16 mouse cellular contexts compared by ENCODE assay signal in genomic region chr1:34478891-34479655, GRCm38 (mm10). TPM values are rescaled to one million over a fixed set of nuclear protein-coding genes. Genes with fewer than 3 reads are reported as not detected.
DNase-seq lines count a peak whose midpoint lies in the region; ATAC-seq and TF ChIP-seq lines count a peak whose summit lies in the region.
"Had no signal": no experiment of that assay in that cellular context is flagged by ENCODE, and none has a peak within 500 bp of the region (broad histone marks: within the 10 kb centered on the region; RNA-seq: fewer than 3 reads in every experiment).

No protein-coding gene starts in this region.

- no peak for TF ChIP-seq CTCF in MEL (IDR thresholded peaks at IDR 0.05 in 2 of 3, conservative IDR thresholded peaks at IDR 0.05 in 1 of 3; ENCODE audit: control insufficient read depth in 1 of 3, insufficient read depth in 1 of 3, low read depth in 2 of 3, low read length in 3 of 3, poor library complexity in 1 of 3, severe bottlenecking in 1 of 3)

- peak overlapping the region; percentile 45; the same call in 1 of the 2 replicates for H3K4me2 ChIP-seq in heart, embryonic 16.5 days (ENCODE audit: low read depth, low read length)
- no peak overlapping the region for H3K4me2 ChIP-seq in limb, embryonic 14.5 days (replicated peaks; ENCODE audit: low read depth, low read length, severe bottlenecking)
- H3K4me2 ChIP-seq: hindbrain, embryonic 13.5 days; neural tube, embryonic 12.5 days had no signal

- intact Hi-C loops in heart, postnatal 10 days (cut with DNase I): no loop called here
- intact Hi-C loops in left cerebral cortex, postnatal 10 days (cut with DNase I): no loop called here

- peak; percentile 64 for ATAC-seq in heart, embryonic 16.5 days (replicated peaks; ENCODE audit: extremely low read depth, insufficient read depth, low FRiP score)
- peak; percentile 57; the same call in 1 of the 2 replicates for ATAC-seq in limb, embryonic 14.5 days (ENCODE audit: low FRiP score, low read depth)
- ATAC-seq: forebrain, embryonic 16.5 days had no signal

- H3K4me3 ChIP-seq in heart, embryonic 16.5 days (ENCODE audit: low read length): no peak overlapping the region
- peak overlapping the region; percentile 23 to 40 for H3K4me3 ChIP-seq in MEL (ENCODE audit: control insufficient read depth in 1 of 2, insufficient read depth in 1 of 2, low read depth in 2 of 2, low read length in 2 of 2)
- no peak overlapping the region for H3K4me3 ChIP-seq in limb, embryonic 14.5 days (replicated peaks; ENCODE audit: low read length)
- no peak overlapping the region for H3K4me3 ChIP-seq in midbrain, embryonic 10.5 days
- H3K4me3 ChIP-seq: hindbrain, embryonic 13.5 days; neural tube, embryonic 12.5 days had no signal

- H3K9ac ChIP-seq in heart, embryonic 16.5 days (ENCODE audit: low read length): no peak overlapping the region
- H3K9ac ChIP-seq in MEL (ENCODE audit: control insufficient read depth, low read depth, low read length, poor library complexity, severe bottlenecking): peak overlapping the region; percentile 55
- H3K9ac ChIP-seq in limb, embryonic 14.5 days (ENCODE audit: low read depth, low read length, severe bottlenecking): no peak overlapping the region
- H3K9ac ChIP-seq: hindbrain, embryonic 13.5 days; neural tube, embryonic 12.5 days had no signal

- DNase-seq in heart, postnatal 10 days: no peak
- DNase-seq in 416B (ENCODE audit: low read depth) (peak; percentile 90), MEL (ENCODE audit: low read depth, low spot score) (peak; percentile 73)
- DNase-seq in limb, embryonic 14.5 days (ENCODE audit: low spot score): peak; percentile 38
- no peak for DNase-seq in midbrain, embryonic 10.5 days (ENCODE audit: low spot score)
- DNase-seq in left cerebral cortex, adult 11 months (ENCODE audit: low spot score): no peak
- no peak for DNase-seq in left cerebral cortex, postnatal 10 days (ENCODE audit: extremely low spot score in 1 of 2, low spot score in 2 of 2)
- DNase-seq: cerebellum, adult 11 months; kidney, postnatal 36 days; right cerebral cortex, postnatal 25 days; thymus, postnatal 14 days had no signal

- peak; percentile 67 to 77; a peak in 3 of 4 replicates for TF ChIP-seq EP300 in MEL (IDR thresholded peaks at IDR 0.05; ENCODE audit: low read depth in 1 of 2, low read length in 2 of 2)

- no peaks in the 10 kb centered on the region for H3K9me3 ChIP-seq in heart, embryonic 16.5 days (replicated peaks; ENCODE audit: control insufficient read depth, low read length)
- H3K9me3 ChIP-seq in MEL (replicated peaks; ENCODE audit: insufficient read depth, low read length): no peaks in the 10 kb centered on the region
- no peaks in the 10 kb centered on the region for H3K9me3 ChIP-seq in limb, embryonic 14.5 days (ENCODE audit: control insufficient read depth, low read length)
- H3K9me3 ChIP-seq in midbrain, embryonic 10.5 days (replicated peaks): no peaks in the 10 kb centered on the region
- H3K9me3 ChIP-seq: hindbrain, embryonic 13.5 days; neural tube, embryonic 12.5 days had no signal

- H3K27me3 ChIP-seq in heart, embryonic 16.5 days (ENCODE audit: control insufficient read depth, insufficient read depth, low read length): no peaks in the 10 kb centered on the region
- H3K27me3 ChIP-seq in MEL (ENCODE audit: control insufficient read depth in 1 of 2, insufficient read depth in 2 of 2, low read length in 2 of 2): no peaks in the 10 kb centered on the region
- H3K27me3 ChIP-seq in limb, embryonic 14.5 days (ENCODE audit: control insufficient read depth, insufficient read depth, low read length): no peaks in the 10 kb centered on the region
- peaks cover 10% of the 10 kb centered on the region for H3K27me3 ChIP-seq in midbrain, embryonic 10.5 days (ENCODE audit: low read depth, poor library complexity, severe bottlenecking)
- H3K27me3 ChIP-seq: neural tube, embryonic 12.5 days had no signal

- H3K79me2 ChIP-seq in MEL (ENCODE audit: control insufficient read depth, insufficient read depth, low read length, poor library complexity): no peaks in the 10 kb centered on the region

- H3K36me3 ChIP-seq in heart, embryonic 16.5 days (ENCODE audit: control insufficient read depth, insufficient read depth): no peaks in the 10 kb centered on the region
- H3K36me3 ChIP-seq in MEL (ENCODE audit: control insufficient read depth in 1 of 2, insufficient read depth in 2 of 2, low read length in 2 of 2): peaks cover 0 to 24% of the 10 kb centered on the region in 2 experiments; a peak in 2 of 4 replicates
- H3K36me3 ChIP-seq in limb, embryonic 14.5 days (ENCODE audit: control insufficient read depth, insufficient read depth, low read length): no peaks in the 10 kb centered on the region
- H3K36me3 ChIP-seq in midbrain, embryonic 10.5 days: no peaks in the 10 kb centered on the region
- H3K36me3 ChIP-seq: hindbrain, embryonic 13.5 days; neural tube, embryonic 12.5 days had no signal

- no peak for TF ChIP-seq POLR2A in MEL (IDR thresholded peaks at IDR 0.05; ENCODE audit: control insufficient read depth in 1 of 2, insufficient read depth in 1 of 2, low read depth in 1 of 2, low read length in 2 of 2, poor library complexity in 1 of 2)
- TF ChIP-seq POLR2A in limb, embryonic 14.5 days (IDR thresholded peaks at IDR 0.05; ENCODE audit: borderline replicate concordance, extremely low read depth, insufficient read depth, insufficient read length): no peak

- H3K4me1 ChIP-seq in heart, embryonic 16.5 days (ENCODE audit: control insufficient read depth, insufficient read depth, low read length): peaks cover 20% of the 10 kb centered on the region
- H3K4me1 ChIP-seq in MEL (ENCODE audit: control insufficient read depth in 1 of 2, insufficient read depth in 2 of 2, low read length in 2 of 2): peaks cover 21 to 33% of the 10 kb centered on the region in 2 experiments
- 0 out of 2 replicates have a peak, but pooled peaks cover 2% of the 10 kb centered on the region for H3K4me1 ChIP-seq in limb, embryonic 14.5 days (ENCODE audit: control insufficient read depth, insufficient read depth, low read length)
- no peaks in the 10 kb centered on the region for H3K4me1 ChIP-seq in midbrain, embryonic 10.5 days
- H3K4me1 ChIP-seq: hindbrain, embryonic 13.5 days; neural tube, embryonic 12.5 days had no signal

- no peak for TF ChIP-seq RAD21 in MEL (IDR thresholded peaks at IDR 0.05; ENCODE audit: low read depth, low read length)

- 15% methylated on average over 11 of the region's 11 CpGs for WGBS in heart, embryonic 16.5 days
- 20% methylated on average over 11 of the region's 11 CpGs for WGBS in limb, embryonic 14.5 days
- WGBS in midbrain, embryonic 10.5 days: 80% methylated on average over 11 of the region's 11 CpGs

- H3K27ac ChIP-seq in heart, embryonic 16.5 days (ENCODE audit: low read length): peak overlapping the region; percentile 61
- peak overlapping the region; percentile 79 for H3K27ac ChIP-seq in MEL (ENCODE audit: control insufficient read depth, low read depth, low read length)
- no peak overlapping the region for H3K27ac ChIP-seq in limb, embryonic 14.5 days (replicated peaks; ENCODE audit: low read depth, low read length)
- H3K27ac ChIP-seq in midbrain, embryonic 10.5 days (replicated peaks): no peak overlapping the region
- H3K27ac ChIP-seq: hindbrain, embryonic 13.5 days; neural tube, embryonic 12.5 days had no signal

RNA-seq across cellular contexts. Expression of gene Prss39, which starts 19.1 kb away (rescaled TPM):
- polyA plus RNA-seq in heart, embryonic 16.5 days (2015; fragmentation: Nextera tagmentation; extraction: Ambion mirVana): not detected in 2 replicates
- total RNA-seq in heart, postnatal 10 days (2021): not detected
- not detected in 2 replicates for total RNA-seq in MEL (2012; rRNA removed)
- polyA plus RNA-seq in MEL (2012; ENCODE audit: insufficient read depth in 1 of 2, insufficient read length in 2 of 2, low read depth in 1 of 2, low replicate concordance in 2 of 2, missing spikeins in 1 of 2): under 1 TPM in 1 of 2 experiments, not detected in 1; 0.06 TPM
- polyA plus RNA-seq in limb, embryonic 14.5 days (2012; rRNA removed): not detected in 2 replicates
- polyA plus RNA-seq in limb, embryonic 14.5 days (2014; fragmentation: Nextera tagmentation; extraction: Ambion mirVana): not detected in 2 replicates
- polyA plus RNA-seq in midbrain, embryonic 10.5 days (2016; fragmentation: Nextera tagmentation; extraction: Ambion mirVana): not detected in 2 replicates
- total RNA-seq in left cerebral cortex, postnatal 10 days (2021): not detected
- total RNA-seq: left cerebral cortex, postnatal 14 days had no signal
- polyA plus RNA-seq: forebrain, embryonic 16.5 days; hindbrain, embryonic 13.5 days; neural tube, embryonic 12.5 days had no signal

RNA-seq across cellular contexts. Expression of gene Ptpn18, which starts 19.5 kb away (rescaled TPM):
- polyA plus RNA-seq in heart, embryonic 16.5 days (2015; fragmentation: Nextera tagmentation; extraction: Ambion mirVana): 18.1 and 25.8 TPM in 2 replicates
- total RNA-seq in heart, postnatal 10 days (2021): 1 to 10 TPM; 6.6 to 8.2 TPM
- 58.7 and 73.3 TPM in 2 replicates for total RNA-seq in MEL (2012; rRNA removed)
- 10 to 100 TPM in 1 of 2 experiments, not detected in 1; 39.1 TPM for polyA plus RNA-seq in MEL (2012; ENCODE audit: insufficient read depth in 1 of 2, insufficient read length in 2 of 2, low read depth in 1 of 2, low replicate concordance in 2 of 2, missing spikeins in 1 of 2)
- 28.6 and 35.4 TPM in 2 replicates for polyA plus RNA-seq in limb, embryonic 14.5 days (2012; rRNA removed)
- 20.6 and 21.7 TPM in 2 replicates for polyA plus RNA-seq in limb, embryonic 14.5 days (2014; fragmentation: Nextera tagmentation; extraction: Ambion mirVana)
- polyA plus RNA-seq in midbrain, embryonic 10.5 days (2016; fragmentation: Nextera tagmentation; extraction: Ambion mirVana): 6.1 and 7.3 TPM in 2 replicates
- total RNA-seq in left cerebral cortex, postnatal 10 days (2021): 1 to 10 TPM; 3.6 to 4.6 TPM

RNA-seq across cellular contexts. Expression of gene Imp4, which starts 39.4 kb away (rescaled TPM):
- 60.3 and 64.9 TPM in 2 replicates for polyA plus RNA-seq in heart, embryonic 16.5 days (2015; fragmentation: Nextera tagmentation; extraction: Ambion mirVana)
- 10 to 100 TPM; 33.9 to 36.0 TPM for total RNA-seq in heart, postnatal 10 days (2021)
- total RNA-seq in MEL (2012; rRNA removed): 125 and 137 TPM in 2 replicates
- 100 to 1,000 TPM in 1 of 2 experiments, 10 to 100 TPM in 1; 57.8 to 204 TPM for polyA plus RNA-seq in MEL (2012; ENCODE audit: insufficient read depth in 1 of 2, insufficient read length in 2 of 2, low read depth in 1 of 2, low replicate concordance in 2 of 2, missing spikeins in 1 of 2)
- polyA plus RNA-seq in limb, embryonic 14.5 days (2012; rRNA removed): 39.9 and 44.1 TPM in 2 replicates
- polyA plus RNA-seq in limb, embryonic 14.5 days (2014; fragmentation: Nextera tagmentation; extraction: Ambion mirVana): 79.9 and 84.7 TPM in 2 replicates
- 97.8 and 114 TPM in 2 replicates for polyA plus RNA-seq in midbrain, embryonic 10.5 days (2016; fragmentation: Nextera tagmentation; extraction: Ambion mirVana)
- 10 to 100 TPM; 31.2 to 31.4 TPM for total RNA-seq in left cerebral cortex, postnatal 10 days (2021)

RNA-seq across cellular contexts. Expression of gene Ccdc115, which starts 39.6 kb away (rescaled TPM):
- polyA plus RNA-seq in heart, embryonic 16.5 days (2015; fragmentation: Nextera tagmentation; extraction: Ambion mirVana): 45.3 and 47.0 TPM in 2 replicates
- 10 to 100 TPM; 14.0 to 17.4 TPM for total RNA-seq in heart, postnatal 10 days (2021)
- total RNA-seq in MEL (2012; rRNA removed): 60.9 and 63.4 TPM in 2 replicates
- 10 to 100 TPM in 1 of 2 experiments, not detected in 1; 78.7 TPM for polyA plus RNA-seq in MEL (2012; ENCODE audit: insufficient read depth in 1 of 2, insufficient read length in 2 of 2, low read depth in 1 of 2, low replicate concordance in 2 of 2, missing spikeins in 1 of 2)
- polyA plus RNA-seq in limb, embryonic 14.5 days (2012; rRNA removed): 49.0 and 51.2 TPM in 2 replicates
- 51.6 and 53.4 TPM in 2 replicates for polyA plus RNA-seq in limb, embryonic 14.5 days (2014; fragmentation: Nextera tagmentation; extraction: Ambion mirVana)
- 80.1 and 82.0 TPM in 2 replicates for polyA plus RNA-seq in midbrain, embryonic 10.5 days (2016; fragmentation: Nextera tagmentation; extraction: Ambion mirVana)
- 10 to 100 TPM; 19.4 to 19.8 TPM for total RNA-seq in left cerebral cortex, postnatal 10 days (2021)

RNA-seq across cellular contexts. Expression of gene Cfc1, which starts 56.4 kb away (rescaled TPM):
- not detected in 2 replicates for polyA plus RNA-seq in heart, embryonic 16.5 days (2015; fragmentation: Nextera tagmentation; extraction: Ambion mirVana)
- total RNA-seq in heart, postnatal 10 days (2021): not detected
- total RNA-seq in MEL (2012; rRNA removed): not detected in 2 replicates
- not detected for polyA plus RNA-seq in MEL (2012; ENCODE audit: insufficient read depth in 1 of 2, insufficient read length in 2 of 2, low read depth in 1 of 2, low replicate concordance in 2 of 2, missing spikeins in 1 of 2)
- polyA plus RNA-seq in limb, embryonic 14.5 days (2012; rRNA removed): 0.09 and 0.40 TPM in 2 replicates
- polyA plus RNA-seq in limb, embryonic 14.5 days (2014; fragmentation: Nextera tagmentation; extraction: Ambion mirVana): 0.77 and 1.0 TPM in 2 replicates
- polyA plus RNA-seq in midbrain, embryonic 10.5 days (2016; fragmentation: Nextera tagmentation; extraction: Ambion mirVana): not detected in 2 replicates
- total RNA-seq in left cerebral cortex, postnatal 10 days (2021): not detected
- total RNA-seq: left cerebral cortex, postnatal 14 days had no signal
- polyA plus RNA-seq: hindbrain, embryonic 13.5 days; neural tube, embryonic 12.5 days had no signal

Comparison
In these comparisons a context has a peak if more than half of its experiments do, and no peak if none do; other contexts are left out.
1. H3K27ac ChIP-seq: peak in heart, embryonic 16.5 days (single experiment) and MEL (single experiment); none in limb, embryonic 14.5 days (single experiment) and midbrain, embryonic 10.5 days (single experiment).
2. H3K4me3 ChIP-seq: peak in MEL (2 of 2); none in heart, embryonic 16.5 days (single experiment), limb, embryonic 14.5 days (single experiment) and midbrain, embryonic 10.5 days (single experiment).
3. DNase-seq: peak in 416B (single experiment), MEL (single experiment) and limb, embryonic 14.5 days (single experiment); none in heart, postnatal 10 days (0 of 2), midbrain, embryonic 10.5 days (single experiment), left cerebral cortex, adult 11 months (single experiment) and left cerebral cortex, postnatal 10 days (0 of 2).